Mouse (Mus musculus) liver (tissue): ENCODE results near the gene Kcnn4.

ENCODE experiments used
- DNase-seq: peaks from one replicate; pipeline ENCODE4 v3.0.0-alpha.2; 2020; ENCODE audit warnings: mixed read lengths

Kcnn4 gene

DNA sequence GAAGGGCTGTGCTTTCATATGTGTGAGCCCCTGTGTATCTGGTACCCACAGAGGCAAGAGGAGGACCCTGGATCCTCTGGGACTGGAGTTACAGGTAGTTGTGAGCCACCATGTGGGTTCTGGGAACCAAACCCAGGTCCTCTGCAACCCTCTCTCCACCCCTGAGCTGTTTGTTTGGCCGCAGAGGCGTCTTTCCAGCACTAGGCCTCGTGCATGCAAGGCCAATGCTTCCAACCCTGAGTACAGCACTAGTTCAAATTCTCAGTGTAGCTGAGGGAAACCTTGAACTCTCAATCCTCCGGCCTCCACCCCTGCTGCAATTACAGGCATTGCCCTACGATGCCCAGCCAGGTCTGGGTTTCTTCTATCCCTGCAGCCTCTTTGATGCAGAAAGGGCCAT is 58.7 kb downstream of the Kcnn4 start:
- DNase-seq, result no peak

DNA sequence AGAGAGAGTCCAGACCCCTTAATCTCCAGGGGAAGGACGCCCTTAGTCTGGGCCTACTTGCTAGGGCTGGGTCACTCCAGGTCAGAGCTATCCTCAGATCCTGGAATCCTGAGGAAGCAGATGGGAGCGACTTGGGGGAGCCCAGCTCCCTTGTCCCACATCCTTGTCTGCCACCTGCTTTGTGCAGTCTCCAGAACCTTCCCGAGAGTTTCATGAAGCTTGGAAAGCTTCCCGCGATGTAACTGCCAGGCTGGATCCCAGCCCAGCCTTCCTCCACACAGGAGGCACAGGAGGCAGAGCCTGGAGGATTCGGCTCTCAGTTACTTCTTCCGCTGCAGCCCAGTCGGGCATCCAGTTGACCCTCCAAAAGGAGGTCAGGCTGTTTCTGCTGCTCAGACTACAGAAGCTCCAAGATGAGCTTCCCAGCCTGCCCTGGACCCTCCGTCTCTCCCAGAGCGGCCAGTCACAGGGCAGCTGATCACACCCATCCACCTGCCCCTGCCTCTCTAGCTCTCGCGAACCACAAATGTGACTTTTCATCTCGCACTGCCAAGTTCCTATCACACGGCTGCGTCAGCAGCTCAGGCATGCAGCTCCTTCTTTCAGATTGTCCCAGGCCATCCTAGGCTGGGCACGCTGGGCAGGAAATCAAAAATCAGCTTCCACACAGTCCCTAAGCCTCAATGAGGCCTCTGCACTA is 59.5 kb downstream of the Kcnn4 start:
- DNase-seq, result no peak

DNA sequence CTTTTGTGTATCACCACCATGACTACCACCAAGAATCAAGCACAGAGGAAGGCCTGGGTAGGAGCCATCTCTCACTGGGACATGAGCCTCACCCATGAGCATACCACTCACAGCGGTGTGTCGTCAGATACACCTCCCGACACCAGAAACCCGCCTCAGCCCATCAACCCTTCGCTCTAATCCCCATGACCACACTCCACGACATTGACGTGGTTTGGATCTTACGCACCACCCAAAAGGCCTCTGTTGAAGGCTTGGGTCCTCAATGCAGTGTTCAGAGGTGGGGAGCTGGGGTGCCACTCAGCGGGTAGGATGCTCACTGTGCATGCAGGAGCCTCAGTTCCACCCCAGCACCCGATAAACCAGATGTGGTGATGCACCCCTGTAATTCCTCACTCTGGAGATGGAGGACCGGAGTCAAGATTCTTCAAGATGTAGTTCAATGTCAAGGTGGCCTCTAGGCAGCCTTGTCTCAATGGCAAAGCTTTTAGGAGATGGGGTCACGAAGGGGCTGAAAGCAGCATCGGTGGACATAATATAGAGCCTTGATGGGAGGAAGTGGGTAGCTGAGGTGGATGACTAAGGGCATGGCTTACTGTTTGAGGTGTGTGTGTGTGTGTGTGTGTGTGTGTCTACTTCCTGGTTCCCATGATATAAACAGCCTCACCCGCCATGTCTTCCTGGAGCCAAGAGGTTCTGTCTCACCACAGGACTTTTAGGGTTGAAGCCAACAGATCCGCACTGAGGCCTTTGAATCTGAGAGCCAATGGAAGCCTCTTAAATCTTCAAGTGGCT is 60.7 kb downstream of the Kcnn4 start:
- DNase-seq, result no peak

DNA sequence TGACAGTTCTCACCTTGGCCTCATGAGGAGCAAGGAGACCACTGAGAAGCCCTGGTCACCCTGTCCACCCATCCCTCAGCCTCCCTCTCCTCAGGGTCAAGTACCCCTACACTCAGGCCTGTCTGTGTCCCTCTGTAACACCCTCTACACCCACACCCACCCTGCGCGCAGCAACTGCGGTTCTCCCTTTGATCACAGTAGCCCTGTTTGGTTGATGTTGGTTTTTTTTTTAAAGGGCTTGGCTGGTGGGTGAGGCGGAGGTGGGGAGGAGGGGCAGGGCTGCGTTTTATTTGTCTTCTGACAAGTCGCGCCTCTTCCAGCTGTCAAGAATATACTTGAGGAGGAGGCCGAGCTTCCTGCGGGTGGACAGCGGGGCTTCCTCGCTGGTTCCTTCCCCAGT is 61.6 kb downstream of the Kcnn4 start:
- no peak for DNase-seq

DNA sequence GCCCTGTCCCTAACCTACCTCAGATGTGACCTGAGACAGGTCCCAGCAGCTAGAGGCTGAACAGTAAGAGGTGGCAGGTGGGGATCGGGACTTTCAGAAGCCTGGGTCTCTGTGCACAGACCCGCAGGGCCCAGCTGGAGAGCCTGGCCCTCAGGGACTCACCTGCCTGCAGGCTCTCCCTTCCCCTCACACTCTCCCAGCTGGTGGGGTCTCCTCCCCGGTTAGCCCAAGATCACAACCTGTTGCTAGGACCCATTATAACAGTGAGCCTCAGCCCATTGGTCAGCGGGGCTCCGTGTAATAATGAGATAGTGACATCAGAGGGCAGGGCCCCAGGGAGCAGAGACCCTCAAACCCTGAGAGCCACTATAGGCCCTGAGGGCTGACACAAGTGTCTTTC is 65.2 kb downstream of the Kcnn4 start:
- no peak for DNase-seq
